Mouse (Mus musculus) G1E (cell line): ENCODE measurements around the gene Mtx1.

ENCODE experiments used
- CTCF ChIP-seq: IDR thresholded peaks from 2 replicates; pipeline ENCODE4 v1.5.1; 2012; ENCODE audit warnings: low read depth, low read length, inconsistent platforms, mixed read lengths
- GATA1 ChIP-seq: IDR thresholded peaks from 2 replicates; pipeline ENCODE4 v1.6.1; 2012; ENCODE audit warnings: borderline replicate concordance, low read length, inconsistent platforms, mixed read lengths
- POLR2AphosphoS5 ChIP-seq: IDR thresholded peaks from 2 replicates; pipeline ENCODE4 v1.6.1; 2012; ENCODE audit warnings: low read depth, low read length, inconsistent platforms; ENCODE audit not compliant: insufficient replicate concordance

DNA sequence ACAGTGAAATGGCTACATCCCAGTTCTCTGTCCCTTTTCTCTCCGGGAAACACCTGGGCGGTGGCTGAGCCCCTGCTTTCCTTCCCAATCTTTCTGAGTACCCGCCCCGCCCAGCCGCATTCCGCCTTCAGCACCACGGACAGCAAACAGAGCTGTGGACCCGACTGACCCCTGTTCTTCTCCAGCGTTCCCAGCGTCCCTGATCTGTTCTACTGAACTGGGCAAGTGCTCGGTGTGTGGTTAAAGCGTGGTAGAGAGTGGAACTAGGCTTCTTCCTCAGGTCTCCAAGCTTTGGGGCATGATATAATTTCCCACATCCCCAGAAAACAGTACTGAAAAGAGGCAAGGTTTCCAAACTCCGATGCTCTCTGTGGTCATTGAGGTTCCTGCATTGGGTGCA lies 67.7 kb downstream of the Mtx1 start:
- no peak for TF ChIP-seq CTCF
- TF ChIP-seq GATA1, result no peak
- no peak for TF ChIP-seq POLR2AphosphoS5
